Mouse (Mus musculus): Measurements from ENCODE around the gene Zc3h7b.
A peak's percentile ranks its signal among the peaks of the same experiment; 100 is the strongest.

Zc3h7b gene

DNA sequence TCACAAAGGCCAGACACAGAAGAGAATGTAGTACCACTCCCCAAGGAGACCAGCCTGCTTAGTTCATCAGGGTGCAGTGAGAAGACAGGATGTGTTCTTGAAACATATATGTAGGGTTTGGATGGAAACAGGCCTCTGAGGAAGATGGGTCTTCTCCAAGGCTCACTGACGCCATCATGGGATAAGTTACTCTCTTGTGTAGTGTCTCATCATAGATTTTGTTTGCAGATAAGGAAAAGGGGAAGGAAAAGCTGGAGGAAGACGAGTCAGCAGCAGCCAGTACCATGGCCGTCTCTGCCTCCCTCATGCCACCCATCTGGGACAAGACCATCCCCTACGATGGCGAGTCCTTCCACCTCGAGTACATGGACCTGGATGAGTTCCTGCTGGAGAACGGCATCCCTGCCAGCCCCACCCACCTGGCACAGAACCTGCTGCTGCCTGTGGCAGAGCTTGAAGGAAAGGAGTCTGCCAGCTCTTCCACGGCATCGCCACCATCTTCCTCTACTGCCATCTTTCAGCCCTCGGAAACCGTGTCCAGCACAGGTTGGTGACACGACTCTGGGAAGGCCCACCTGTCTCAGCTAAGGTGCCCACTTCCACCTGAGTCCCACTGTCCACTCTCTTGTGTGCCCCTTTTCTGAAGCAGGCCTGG is 70.0 kb downstream of the Zc3h7b start:
- DNase-seq (ENCODE audit: low spot score in 2 of 2) = no peak

DNA sequence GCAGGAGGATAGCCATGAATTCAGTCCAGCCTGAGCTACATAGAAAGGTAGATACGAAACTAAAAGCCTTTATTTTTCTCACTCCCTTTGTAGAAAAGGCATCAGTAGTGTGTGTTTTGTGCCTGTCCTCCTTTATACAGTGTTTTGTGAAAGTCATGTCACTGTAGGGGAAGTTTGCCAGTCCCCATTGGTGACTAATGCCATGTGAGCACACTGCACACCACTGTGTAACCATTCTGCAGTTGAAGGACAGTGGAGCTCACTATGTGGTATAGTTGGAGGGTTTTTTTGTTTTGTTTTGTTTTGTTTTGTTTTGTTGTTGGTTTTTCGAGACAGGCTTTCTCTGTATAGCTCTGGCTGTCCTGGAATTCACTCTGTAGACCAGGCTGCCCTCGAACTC is 73.5 kb downstream of the Zc3h7b start:
- DNase-seq (ENCODE audit: low spot score in 2 of 2) = no peak

DNA sequence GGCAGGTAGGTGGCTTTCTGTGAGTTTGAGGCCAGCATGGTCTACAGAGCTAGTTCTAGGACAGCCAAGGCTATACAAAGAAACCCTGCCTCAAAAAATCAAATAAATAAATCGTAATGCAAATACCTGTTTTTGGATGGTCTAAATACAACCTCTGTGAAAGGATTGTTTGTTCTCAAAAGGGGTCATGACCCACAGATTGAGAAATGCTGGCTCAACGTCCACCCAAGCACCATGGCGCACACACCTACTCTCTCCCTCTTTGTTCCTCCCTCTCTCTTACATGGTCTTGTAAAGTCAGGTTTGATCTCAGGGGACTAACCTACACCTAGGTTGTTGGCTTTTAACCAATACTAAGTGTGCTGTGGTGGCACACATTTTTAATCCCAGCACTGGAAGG is 77.8 kb downstream of the Zc3h7b start:
- DNase-seq (ENCODE audit: low spot score in 2 of 2) = no peak

DNA sequence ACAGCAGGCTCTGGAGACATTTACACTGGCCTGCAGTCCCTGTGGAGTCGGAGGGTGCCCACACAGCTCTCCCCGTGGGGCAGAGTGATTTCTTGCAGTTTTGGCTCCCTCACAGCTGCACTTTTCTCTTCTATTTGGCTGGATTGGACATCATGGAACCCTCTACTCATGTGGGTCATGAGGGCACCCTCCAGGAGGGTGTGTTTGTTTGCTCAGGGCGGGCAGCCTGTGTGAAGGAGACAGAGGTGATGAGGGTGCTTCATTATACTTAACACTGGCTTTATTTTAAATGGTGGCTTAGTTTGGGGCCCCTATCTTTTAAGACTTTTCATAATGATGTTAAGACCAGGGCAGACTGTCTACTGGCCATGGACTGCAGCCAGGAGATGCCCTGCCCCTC is 80.0 kb downstream of the Zc3h7b start:
- DNase-seq (ENCODE audit: low spot score in 2 of 2) = no peak

DNA sequence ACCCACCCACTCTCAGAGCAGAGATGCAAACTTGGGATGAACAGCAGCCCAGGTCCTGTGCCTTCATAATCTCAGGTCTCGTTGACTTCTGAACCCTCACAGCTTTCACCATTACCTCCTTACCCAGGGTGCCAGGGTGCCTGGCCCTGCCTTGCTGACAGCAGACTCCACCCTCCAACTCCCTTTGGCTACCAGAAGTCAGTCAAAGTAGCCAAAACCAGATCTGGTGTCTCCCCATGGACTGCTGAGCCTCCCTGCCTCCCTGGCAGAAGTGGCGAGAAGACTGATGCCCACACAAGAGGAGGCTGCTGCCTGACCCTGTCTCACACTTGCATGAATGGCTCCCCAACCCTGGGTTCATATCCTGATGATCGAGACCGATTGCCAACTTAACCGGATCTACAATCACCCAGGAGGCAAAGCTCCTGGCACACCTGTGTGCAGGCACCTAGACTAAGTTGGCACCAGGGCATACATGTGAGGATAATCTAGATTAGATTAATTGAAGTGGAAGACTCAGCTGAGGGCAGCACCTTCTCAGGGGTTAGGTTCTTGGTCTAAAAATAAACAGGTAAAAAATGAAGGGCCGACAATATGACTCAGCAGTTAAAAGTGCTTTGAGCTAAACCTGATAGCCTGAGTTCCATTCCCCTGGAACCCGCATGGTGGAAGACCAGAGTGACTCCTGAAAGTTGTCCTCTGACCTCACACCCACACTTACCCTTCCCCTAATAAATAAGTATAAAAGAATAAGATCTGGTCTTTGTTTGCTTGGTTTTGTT is 83.8 kb downstream of the Zc3h7b start:
- DNase-seq (ENCODE audit: low spot score in 2 of 2) = no peak

DNA sequence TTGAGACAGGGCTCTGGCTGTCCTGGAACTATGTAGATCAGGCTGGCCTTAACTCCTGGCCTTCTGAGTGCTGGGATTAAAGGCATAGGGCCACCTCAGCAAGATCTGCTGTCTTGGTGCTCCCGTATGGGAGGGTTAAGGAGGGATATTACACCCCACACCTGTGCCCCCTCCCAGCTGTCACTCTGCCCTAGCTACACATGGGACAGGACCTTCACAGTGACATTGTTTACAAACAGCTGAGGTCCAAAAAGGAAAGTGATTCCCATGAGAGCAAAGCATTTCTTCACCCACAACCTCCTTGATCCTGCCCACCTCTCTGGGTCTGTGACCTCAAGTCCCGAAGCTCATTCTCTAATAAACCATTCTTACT is 84.3 kb downstream of the Zc3h7b start:
- no peak for DNase-seq (ENCODE audit: low spot score in 2 of 2)

DNA sequence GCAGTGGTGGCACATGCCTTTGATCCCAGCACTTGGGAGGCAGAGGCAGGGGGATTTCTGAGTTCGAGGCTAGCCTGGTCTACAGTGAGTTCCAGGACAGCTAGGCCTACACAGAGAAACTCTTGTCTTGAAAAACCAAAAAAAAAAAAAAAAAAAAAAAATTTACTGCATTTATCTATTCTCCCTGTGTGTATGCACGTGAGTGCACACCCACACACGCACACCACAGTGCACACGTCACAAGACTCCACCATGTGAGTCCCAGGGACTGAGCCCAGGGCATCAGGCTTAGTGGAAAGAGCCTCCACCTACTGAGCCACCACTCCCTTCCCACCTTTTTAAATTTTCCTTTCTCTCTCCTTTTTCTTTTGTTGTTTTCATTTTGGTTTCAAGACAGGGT is 85.7 kb downstream of the Zc3h7b start:
- DNase-seq (ENCODE audit: low spot score in 2 of 2) = no peak

DNA sequence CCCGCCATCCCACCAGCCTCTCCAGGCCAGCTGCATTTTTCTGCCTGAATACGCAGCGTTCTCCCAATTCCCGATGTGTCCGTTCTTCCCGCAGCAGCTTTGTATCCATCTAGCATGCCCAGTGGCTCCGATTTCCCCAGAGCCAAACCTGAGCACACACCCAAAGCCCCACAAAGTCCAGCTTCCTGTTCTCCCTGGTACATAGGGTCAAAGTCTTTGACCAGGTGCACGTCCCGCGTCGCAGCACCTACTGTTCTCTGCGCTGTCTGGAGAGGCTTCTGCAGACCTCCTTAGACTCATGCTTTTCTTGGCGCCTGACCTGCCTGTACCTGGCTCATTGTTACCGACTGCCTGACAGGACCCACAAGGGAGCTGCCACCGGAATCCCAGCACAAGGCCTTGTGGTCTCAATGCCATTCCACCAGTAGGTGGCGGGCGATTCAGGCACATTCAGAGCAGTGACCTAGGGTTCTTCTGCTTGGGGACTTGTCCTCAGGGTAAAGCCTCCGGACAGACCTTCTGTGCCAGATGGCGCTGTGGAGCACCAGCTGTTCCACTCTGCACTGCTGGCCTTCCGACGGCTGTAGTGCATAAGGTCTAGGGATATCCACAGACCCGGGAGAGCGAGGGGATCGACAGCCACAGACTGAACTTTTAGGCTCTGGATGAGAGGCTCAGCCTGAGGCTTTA is 86.4 kb downstream of the Zc3h7b start:
- peak; percentile 84 to 91 for DNase-seq (ENCODE audit: low spot score in 2 of 2)

DNA sequence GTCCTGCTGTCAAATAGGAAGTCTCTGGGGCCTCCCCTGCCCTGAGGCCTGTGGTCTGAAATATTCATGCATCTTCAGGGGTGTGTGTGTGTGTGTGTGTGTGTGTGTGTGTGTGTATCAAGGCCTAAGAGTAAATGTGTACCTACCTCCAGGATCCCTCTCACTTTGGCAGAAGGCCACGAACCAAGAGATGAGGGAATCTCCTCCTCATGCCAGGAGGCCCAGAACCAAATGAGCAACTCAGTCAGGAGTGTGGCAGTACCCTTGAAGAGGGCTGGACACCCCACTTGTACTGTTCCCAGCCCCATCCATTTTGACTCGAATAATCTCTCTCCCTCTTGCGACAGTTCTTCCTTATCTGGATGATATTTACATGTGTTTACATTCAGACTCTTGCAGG is 87.4 kb downstream of the Zc3h7b start:
- DNase-seq (ENCODE audit: low spot score in 2 of 2) = no peak

DNA sequence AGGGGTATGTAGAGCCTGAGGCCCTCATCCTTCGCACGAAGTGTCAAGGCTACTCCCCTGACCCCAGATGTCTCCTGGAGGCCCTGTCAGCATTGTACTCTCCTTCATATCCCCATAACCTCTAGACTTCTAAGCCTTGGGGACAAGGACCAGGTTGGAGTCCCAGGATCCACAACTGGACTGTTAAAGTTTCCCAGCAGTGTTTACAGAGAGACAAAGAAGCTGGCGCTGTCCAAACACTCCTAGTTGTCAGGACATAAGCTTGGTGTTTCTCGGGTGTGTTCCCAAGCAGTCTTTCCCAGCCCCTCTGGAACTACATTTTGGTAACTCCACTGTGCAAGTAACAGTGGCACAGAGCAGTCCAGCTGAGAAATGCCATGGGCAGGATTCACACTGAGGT is 88.6 kb downstream of the Zc3h7b start:
- no peak for DNase-seq (ENCODE audit: low spot score in 2 of 2)

DNA sequence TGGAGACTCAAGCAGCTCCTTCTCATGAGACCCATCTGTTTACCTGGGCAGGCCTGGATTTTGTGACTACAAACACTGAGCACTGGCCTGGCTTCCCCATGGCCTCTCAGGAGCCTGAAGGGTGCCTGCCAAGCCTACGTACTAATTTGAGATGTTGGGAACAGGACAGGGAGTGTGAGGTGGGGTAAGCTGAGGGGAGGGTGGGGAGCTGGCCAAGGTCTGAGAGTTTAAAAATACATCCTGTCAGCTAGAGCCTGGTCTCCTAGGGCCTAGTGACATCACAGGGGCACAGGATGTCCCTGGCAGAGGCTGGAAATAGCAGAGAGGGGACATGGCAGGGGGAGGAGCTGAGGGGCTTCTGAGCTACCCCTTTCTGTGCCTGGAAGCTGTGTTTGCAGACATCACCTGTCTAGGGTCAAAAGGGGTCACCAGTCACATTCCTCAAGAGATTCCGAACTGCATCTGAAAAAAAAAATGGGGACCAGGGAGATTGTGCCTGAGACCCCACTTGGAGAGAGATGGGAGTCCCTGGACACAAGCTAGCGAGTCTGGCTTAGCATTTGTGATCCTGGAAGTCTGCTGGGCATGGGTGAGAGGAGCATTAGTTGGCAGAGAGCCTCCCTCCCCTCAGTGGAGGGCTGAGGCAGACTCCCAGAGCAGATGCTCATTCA is 89.4 kb downstream of the Zc3h7b start:
- no peak for DNase-seq (ENCODE audit: low spot score in 2 of 2)

DNA sequence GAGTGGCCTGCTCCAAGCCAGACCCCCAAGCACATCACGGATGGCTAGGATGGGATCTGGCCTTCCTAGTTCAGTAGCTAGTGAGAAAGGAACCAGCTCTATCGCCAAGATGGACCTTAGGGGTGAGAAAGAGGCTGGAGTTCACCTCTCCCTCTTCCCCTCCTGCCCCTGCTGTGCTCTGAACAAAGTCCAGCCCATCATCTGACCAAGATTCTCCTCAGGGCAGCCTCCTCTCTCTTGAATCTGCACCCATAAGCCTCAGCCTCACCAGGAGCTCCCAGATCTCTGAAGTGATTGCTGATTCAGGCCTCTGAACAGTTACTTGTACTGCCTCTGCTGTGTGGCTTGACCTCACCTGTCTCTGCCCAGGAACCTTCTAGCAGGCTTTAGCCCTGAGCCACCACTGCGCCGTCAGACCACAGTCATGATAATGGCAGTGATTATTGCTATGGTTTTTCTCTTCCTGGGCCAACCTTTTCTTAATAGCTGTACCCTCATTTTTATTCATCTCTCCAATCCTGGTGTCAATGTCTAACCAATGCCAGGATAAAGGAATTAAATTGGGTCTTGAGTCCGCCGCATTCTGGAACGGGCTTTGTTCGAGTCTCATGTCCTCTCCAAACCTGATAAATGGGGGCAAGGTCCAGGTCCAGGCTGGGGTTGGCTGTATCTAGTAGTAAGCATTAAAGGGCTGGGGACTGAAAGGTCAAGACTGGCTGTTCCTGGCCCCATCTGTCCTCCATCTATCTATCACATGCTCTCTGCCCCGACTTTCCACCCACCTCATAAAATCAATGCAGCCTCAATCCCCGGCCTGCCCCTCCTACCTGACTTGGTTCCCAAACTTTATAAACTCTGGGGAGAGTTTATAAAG is 90.4 kb downstream of the Zc3h7b start:
- no peak for DNase-seq (ENCODE audit: low spot score in 2 of 2)

DNA sequence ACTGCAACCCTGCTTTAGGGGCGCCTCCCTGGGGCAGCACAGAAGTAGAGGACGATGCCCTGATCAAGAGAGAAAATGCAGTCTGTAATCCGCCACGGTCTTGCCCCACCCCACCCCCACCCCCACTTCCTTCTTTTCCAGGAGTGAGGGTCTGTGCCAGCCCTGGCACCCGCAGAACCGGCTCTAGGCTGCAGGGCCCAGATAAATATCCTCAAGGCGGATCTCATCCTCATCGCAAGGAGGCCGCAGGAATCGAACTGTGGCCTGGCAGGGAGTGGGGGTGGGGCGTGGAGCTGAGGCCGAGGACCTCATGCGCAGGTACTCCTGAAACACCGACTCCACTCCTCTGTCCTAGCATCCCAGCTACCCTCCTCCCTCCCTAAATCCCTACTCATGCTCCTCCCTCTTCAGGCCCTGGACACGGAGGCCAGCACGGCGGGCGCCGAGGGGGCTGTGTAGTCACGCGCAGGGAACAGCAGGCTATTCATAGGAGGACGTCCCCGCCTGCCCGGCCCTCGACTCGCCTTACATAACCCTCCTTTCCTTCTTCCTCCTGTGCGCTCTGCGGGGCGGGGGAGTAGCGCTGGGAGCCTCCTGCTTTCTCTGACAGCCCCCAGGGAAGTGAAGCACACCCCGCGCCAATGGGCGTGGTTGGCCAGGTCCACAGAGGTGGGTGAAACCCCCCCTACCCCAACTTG is 91.4 kb downstream of the Zc3h7b start:
- DNase-seq (ENCODE audit: low spot score in 2 of 2) = peak; percentile 84 to 91

DNA sequence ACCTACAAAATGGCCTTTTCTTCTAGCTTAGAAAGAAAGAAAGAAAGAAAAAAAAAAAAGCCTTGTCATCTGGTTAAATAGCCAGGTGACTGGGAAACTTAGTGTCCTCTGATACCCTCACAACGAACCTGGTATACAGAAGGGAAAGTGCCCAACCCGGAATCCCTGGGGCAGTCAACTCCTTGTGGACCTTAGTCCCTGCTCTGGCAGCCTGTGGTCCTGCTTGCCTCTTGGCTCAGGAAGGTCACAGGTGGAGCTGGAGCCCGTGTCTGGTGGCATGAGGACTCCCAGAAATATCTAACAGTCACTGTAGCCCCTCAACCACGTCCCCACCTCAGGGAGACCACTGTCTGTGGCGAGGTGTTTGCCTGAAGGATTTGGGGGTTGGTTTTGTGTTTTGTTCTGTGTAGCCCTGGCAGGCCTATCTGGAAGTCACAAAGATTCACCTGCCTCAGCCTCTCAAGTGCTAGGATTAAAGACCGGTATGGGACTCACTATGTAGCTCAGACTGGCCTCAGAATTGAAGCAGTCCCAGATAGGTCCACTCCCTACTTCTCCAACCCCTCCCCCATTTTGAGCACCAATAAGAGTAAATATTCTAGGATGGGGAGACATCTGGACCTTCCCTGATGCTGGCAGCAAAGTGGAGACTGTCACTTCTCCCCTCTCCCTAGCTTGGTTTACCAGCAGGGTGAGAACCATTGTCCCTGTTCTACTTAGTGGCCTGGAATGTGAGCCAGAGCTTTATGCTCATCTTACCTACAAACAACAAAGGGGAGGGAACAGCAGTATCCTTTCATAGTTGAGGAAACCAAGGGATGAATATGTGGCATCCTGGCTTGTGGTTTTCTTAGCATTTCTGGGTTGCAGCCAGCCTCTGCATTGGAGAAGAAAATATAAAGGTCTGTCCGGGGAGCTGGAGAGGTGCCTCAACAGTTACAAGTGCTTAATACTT is 92.4 kb downstream of the Zc3h7b start:
- no peak for DNase-seq (ENCODE audit: low spot score in 2 of 2)

DNA sequence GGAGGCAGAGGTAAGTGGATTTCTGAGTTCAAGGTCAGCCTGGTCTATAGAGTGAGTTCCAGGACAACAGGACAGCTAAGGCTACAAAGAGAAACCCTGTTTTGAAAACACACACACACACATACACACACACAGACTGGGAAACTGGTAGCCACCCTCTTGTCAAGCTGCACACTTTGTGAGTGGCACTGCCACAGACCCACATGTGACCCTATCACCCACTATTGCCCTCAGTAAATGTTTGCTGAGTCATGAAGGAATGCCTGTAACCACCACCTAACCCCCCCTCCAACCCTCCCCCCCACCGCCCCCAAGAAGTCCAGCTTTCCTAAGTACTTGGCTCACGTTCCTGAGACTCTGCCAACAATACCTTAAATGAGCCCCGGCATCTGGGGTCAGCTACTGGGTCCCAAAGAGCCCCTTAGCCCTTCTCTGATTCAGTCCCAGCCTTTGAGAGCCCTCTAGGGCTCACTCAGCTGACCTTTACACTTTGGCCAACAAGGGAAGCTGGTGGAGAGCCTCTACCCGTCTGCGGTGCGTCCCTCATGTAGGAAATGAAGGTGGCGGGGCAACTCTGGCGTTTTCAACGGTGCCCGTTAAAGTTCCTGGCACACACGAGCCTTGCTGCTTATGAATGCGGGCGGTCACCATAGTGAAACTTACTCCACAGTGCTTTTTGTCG is 93.8 kb downstream of the Zc3h7b start:
- no peak for DNase-seq (ENCODE audit: low spot score in 2 of 2)

DNA sequence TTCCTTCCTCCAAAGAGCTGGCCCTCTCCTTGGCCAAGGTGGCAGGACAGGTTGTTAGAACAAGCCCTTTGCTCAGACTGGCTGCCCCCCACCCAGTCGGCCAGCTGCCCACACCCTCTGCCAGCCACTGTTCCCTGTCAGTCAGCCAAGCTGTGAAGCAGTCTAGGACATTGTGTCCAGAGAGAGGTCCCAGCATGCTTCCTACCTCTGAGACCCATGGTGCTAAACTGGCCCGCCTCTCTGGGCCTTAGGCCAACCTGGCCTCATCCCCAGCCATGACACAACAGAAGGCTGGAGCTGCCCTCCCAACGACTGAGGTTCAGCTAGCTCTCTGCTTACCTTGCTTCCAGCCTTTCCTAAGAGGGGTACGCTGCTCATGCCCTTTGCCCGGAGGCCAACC is 94.8 kb downstream of the Zc3h7b start:
- peak; percentile 70 to 75 for DNase-seq (ENCODE audit: low spot score in 2 of 2)

DNA sequence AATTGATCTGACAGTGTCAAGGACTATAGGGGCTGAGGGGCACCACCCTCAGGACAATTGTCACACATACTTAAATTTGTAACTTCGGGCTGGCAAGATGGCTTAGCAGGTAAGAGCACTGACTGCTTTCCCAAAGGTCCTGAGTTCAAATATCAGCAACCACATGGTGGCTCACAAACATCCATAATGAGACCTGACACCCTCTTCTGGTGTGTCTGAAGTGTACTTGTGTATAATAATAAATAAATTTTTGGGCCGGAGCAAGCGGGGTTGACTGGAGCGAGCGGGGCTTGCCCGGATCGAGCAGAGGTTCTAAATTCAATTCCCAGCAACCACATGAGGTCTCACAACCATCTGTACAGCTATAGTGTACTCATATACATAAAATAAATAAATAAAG is 95.4 kb downstream of the Zc3h7b start:
- no peak for DNase-seq (ENCODE audit: low spot score in 2 of 2)

DNA sequence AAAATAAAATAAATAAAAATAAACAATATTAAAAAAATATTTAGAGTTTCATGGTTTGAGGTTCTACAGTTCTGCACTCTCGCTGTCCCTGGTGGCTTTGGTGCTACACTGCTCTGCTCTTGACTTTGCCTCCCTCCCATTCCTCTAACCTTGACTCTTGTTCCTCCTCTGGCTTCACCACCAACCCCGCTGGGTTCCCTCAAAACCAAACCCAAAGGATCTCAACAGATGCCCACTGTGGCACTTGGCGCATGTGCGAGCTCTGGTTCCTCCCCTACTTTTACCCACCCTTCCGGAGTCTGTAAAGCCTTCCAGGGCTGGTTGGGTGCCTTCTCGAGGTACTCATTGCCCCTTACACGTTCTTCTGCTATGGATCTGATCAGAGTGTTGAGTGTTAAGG is 97.4 kb downstream of the Zc3h7b start:
- DNase-seq (ENCODE audit: low spot score in 2 of 2) = no peak

DNA sequence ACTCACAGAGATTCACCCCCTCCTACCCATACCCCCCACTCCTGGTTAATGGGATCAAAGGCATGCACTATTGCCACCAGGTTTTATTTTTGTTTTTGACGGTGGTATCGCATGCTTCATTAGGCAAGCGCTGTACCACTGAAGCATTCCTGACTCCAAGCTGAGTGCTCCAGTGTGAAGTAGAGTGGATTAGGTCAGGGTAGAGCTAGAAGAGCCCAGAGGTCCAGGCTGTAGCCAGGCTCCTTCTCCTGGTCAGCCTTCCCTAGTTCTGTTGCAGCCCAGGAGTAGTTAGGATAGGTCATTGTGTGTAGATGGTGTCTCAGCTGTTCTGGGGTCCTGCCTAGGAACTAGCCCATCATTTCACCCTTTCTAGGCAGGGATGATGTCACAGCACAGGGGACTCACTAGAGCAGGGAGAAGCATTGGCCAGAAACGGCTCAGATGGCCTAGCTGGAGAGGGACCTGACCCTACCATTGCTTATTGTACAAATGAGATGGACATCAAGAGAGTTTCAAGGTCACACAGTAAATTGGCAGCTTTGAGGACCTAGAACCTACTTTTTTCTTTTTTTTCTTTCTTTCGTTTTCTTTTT is 100.3 kb downstream of the Zc3h7b start:
- no peak for DNase-seq (ENCODE audit: low spot score in 2 of 2)

Measured in urinary bladder, postnatal 4 days (tissue).